Mouse (Mus musculus) layer of hippocampus, postnatal 36 days (tissue): ENCODE measurements around the gene Ltbp4. TPM values are rescaled to one million over a fixed set of nuclear protein-coding genes. Genes with fewer than 3 reads are reported as not detected.

Experiments
- DNase-seq, 2 experiments: peaks; one replicate each; pipeline ENCODE4 v3.0.0; 2022
- total RNA-seq, 2 experiments: library from RNA; stranded (reverse); gene quantifications; 2 replicates each; pipeline ENCODE4 v1.2.3; 2021

The Ltbp4 gene
- total RNA-seq, 2 experiments from 2014 or later = 52.8 to 59.6 TPM

GRCm38 (mm10) chr7:27298033-27298610 is 39.4 kb downstream of the Ltbp4 start:
- no peak for DNase-seq

DNA sequence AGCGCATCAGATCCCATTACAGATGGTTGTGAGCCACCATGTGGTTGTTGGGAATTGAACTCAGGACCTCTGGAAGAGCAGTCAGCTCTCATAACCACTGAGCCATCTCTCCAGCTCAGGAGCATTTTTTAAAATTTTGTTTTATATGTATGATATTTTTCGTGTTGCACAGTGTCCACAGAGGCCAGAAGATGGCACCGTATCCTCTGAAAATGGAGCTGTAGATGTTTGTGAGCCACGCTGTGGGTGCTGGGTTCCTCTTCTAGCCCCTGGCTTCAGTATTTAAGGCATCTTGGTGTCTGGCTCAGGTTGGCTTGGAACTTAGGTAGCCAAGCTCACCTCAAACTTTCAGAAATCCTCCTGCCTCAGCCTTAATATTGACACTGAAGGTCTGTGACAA is 41.0 kb downstream of the Ltbp4 start:
- no peak for DNase-seq

- DNase-seq = no peak
Observed at GRCm38 (mm10) chr7:27295956-27296355, 41.5 kb downstream of the Ltbp4 start.

DNA sequence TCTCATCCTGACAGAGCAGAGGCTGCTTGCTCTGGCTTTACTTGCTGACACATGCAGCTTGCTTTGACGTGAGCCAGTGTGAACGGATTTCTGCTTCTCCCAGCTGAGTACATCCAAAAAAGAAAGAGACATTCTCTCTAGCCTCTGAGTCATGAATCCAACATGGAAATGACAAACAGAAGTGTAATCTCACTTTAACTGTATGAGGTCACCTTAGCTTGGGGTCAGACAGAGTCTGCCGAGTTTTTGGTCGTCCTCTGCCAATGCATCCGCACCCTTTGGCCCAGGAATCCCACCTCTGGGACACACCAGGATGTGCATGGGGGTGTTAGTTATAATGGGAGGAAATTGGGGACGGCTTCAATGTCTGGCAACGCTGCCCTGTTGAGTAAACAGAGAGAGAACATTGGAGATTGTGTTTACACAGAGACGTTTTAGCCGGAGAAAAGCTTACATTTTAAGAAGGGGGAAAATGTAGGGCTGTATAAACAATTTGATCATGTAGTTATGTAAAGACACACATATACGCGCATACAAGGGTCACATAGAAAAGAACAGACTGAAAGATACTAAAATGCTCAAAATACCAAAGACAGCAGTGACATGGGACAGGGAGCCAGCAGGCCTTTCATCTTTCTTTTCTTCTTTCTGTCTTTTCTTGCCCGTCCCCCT is 45.6 kb downstream of the Ltbp4 start:
- no peak for DNase-seq

GRCm38 (mm10) chr7:27290555-27290954 is 46.9 kb downstream of the Ltbp4 start:
- no peak for DNase-seq

DNA sequence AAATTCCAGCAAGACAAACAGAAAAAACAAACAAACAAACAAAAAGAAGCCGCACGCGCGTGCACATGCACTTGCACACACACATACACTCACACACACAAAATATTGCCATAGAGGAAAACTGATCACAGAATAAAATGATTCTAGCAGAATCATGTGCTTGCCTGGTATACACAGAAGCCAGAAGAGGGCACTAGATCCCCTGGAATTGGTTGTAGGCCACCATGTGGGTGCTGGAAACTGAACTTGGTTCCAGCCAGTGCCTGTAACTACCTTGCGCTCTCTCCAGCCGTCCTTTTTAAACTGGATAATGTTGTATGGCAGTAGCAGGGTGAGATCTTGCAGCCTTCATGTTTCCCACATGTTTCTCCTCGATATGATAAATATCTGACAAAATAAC is 48.8 kb downstream of the Ltbp4 start:
- DNase-seq = no peak

DNA sequence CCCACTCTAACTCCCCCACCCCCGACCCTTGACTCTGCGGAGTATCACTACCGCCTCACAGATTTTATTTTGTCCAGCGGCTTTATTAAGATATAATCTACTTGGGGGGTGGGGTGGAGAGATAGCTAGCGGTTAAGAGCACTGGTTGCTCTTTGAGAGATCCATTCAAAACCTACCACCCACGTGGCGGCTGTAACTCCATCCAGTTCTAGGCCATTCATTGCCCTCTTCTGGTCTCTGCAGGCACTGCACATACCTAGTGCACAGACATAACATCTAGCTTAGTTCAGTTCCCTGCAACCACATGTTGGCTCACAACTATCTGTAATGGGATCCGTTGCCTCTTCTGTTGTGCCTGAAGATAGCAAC is 51.8 kb downstream of the Ltbp4 start:
- DNase-seq = peak in 1 of 2 experiments; percentile 48

- DNase-seq = no peak
Observed at GRCm38 (mm10) chr7:27284865-27285697, 52.4 kb downstream of the Ltbp4 start.

DNA sequence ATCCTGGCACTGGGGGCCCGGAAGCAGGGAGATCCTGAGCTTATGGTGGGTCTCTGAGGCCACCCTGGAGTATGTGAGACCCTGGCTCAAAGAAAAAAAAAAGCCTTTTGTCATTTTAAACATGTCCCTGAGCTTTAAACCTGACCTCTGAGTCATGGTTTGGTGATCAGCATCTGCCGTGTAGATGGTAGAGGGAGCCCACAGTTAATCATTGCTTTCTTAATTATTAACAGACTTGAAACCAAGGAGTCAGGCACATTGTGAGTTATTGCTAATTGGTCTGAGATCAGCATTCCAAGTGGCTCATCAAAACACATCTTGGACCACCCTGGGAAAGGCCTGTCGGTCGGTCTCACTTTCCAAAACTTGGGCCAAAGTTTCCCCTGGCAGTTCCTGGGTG is 55.3 kb downstream of the Ltbp4 start:
- no peak for DNase-seq

GRCm38 (mm10) chr7:27281717-27282116 is 55.8 kb downstream of the Ltbp4 start:
- DNase-seq = no peak

- DNase-seq = no peak
Observed at GRCm38 (mm10) chr7:27277191-27277590, 60.3 kb downstream of the Ltbp4 start.

DNA sequence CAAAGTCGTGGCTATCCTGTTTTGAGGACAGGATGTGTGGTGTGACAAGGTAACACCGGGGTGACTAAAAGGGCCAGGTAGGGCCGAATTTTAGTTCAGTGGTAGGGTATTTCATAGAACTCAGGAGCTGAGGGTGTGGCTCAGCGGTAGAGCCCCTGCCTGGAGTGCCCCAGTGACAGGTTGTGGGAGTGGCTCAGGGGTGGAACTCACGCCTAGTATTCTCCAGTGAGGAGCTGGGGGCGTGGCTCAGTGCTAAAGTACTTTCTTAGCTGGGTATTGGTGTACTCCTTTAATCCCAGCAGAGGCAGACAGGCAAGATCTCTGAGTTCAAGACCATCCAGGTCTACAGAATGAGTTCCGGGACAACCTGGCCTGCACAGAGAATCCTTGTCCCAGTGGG is 61.5 kb downstream of the Ltbp4 start:
- no peak for DNase-seq

DNA sequence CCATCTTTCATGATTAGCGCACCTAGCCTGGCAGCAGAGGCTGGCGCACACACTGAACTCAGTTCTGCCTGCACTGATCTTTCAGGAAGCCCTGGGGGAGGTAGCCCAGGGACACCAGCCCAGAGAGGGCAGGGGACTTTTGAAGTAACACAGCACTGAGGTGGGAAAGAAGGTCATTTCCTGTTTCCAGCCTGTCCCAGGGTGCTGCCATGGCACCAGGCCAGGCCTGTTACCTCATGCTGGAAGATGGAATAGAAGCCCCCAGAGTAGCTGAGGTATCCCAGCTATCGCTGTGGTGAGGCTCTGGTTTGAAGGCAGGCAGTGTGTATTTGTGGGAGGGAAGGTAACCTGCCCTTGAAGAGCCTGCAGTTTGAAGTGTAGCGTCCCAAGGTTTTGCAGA is 62.6 kb downstream of the Ltbp4 start:
- no peak for DNase-seq

GRCm38 (mm10) chr7:27273739-27274351 is 63.6 kb downstream of the Ltbp4 start:
- no peak for DNase-seq

- DNase-seq = no peak
Observed at GRCm38 (mm10) chr7:27271423-27271822, 66.1 kb downstream of the Ltbp4 start.

DNA sequence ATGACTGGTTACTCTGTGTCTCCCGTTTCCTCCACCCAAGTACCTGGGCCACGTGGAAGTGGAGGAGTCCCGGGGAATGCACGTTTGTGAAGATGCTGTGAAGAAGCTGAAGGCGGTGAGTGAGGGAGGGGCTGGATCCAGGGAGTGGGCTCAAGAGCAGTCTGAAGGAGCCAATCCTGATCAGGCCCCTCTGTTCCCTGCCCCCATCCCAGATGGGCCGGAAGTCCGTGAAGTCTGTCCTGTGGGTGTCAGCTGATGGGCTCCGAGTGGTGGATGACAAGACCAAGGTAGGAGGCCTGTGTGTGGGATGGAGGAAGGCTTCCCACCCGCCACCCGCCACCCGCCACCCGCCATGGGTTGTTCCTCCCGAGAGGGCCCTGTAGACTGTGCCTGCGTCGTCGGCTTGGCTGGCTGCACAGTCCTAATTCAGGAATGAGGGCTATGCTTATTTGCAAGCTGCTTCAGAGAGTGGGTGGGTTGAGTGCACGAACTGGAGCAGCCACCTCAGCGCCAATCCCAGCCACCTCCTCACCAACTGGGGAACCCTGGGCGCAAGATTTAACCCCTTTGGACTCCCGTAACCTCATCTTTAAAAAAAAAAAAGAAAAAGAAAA is 70.9 kb downstream of the Ltbp4 start:
- DNase-seq = peak; percentile 82 to 83

- no peak for DNase-seq
Observed at GRCm38 (mm10) chr7:27264761-27265160, 72.7 kb downstream of the Ltbp4 start.

GRCm38 (mm10) chr7:27261888-27262287 is 75.6 kb downstream of the Ltbp4 start:
- DNase-seq = no peak

- peak in 1 of 2 experiments; percentile 47 for DNase-seq
Observed at GRCm38 (mm10) chr7:27260856-27261255, 76.6 kb downstream of the Ltbp4 start.

GRCm38 (mm10) chr7:27259771-27260170 is 77.7 kb downstream of the Ltbp4 start:
- no peak for DNase-seq

GRCm38 (mm10) chr7:27259271-27259721 is 78.2 kb downstream of the Ltbp4 start:
- DNase-seq = no peak

- DNase-seq = peak; percentile 88
Observed at GRCm38 (mm10) chr7:27258205-27258899, 79.1 kb downstream of the Ltbp4 start, which contains the start of gene Numbl. Numbl (plus strand) TSS chr7:27258433.
